Comparison of ENCODE assay signal across 11 mouse cellular contexts in the genomic region with DNA sequence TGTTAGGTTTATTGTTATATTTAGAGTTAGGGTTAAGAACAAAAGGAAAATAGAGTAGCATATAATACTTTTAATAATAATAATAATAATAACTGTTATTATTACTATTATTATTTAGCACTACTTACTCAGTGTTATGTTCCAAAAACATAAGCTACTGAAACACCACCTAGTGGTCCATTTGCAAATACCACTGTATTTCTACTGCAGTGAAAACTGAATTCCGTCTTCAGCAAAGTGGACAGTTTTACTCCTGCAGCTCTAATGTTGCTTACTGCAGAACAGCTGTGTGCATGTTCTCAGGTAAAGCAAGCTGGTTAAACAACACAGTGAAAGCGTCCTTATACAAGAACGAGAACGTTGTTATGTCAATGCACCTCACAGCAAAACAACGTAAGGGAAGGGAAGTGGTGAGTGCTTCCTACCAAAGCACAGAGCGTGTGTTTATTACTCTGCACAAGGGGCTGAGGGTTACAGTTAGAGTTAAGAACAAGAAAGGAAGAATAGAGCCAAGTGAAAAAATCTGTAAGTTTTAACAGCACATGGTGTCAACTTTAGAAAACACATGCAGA. TPM values are rescaled to one million over a fixed set of nuclear protein-coding genes. Genes with fewer than 3 reads are reported as not detected.
A peak's percentile ranks its signal among the peaks of the same experiment; 100 is the strongest.
DNase-seq lines count a peak whose midpoint lies in the region; ATAC-seq and TF ChIP-seq lines count a peak whose summit lies in the region.
"Had no signal": no experiment of that assay in that cellular context is flagged by ENCODE, and none has a peak within 500 bp of the region (broad histone marks: within the 10 kb centered on the region; RNA-seq: fewer than 3 reads in every experiment).

No protein-coding gene starts in this region.

- H3K4me3 ChIP-seq in layer of hippocampus, adult 2 months: no peak overlapping the region
- H3K4me3 ChIP-seq: heart, embryonic 10.5 days; midbrain, embryonic 12.5 days had no signal

- H3K27ac ChIP-seq in layer of hippocampus, adult 2 months: no peak overlapping the region
- H3K27ac ChIP-seq: heart, embryonic 10.5 days; midbrain, embryonic 12.5 days had no signal

- peak; percentile 80 for TF ChIP-seq CTCF in layer of hippocampus, adult 2 months (conservative IDR thresholded peaks at IDR 0.05)

- ATAC-seq in megakaryocyte progenitor cell, adult 5-6 weeks (replicated peaks; ENCODE audit: poor library complexity): peak; percentile 68

- no peak for DNase-seq in layer of hippocampus, adult 2 months (ENCODE audit: low spot score in 2 of 2)
- no peak for DNase-seq in layer of hippocampus, postnatal 10 days (ENCODE audit: low spot score in 2 of 2)
- DNase-seq in CD4-positive, CD25-positive, alpha-beta regulatory T cell, adult 2 months (ENCODE audit: low read depth, low spot score): peak; percentile 51
- DNase-seq in NIH3T3 (ENCODE audit: low read depth): peak; percentile 51
- DNase-seq in cerebellum, adult 8-10 months: no peak
- no peak for DNase-seq in thymus, postnatal 4 days
- DNase-seq: kidney, adult 11 months had no signal

RNA-seq across cellular contexts. Expression of a gene that starts 17.0 kb away (rescaled TPM):
- 1 to 10 TPM; 2.2 to 3.2 TPM for total RNA-seq in layer of hippocampus, adult 2 months (2021)
- total RNA-seq in layer of hippocampus, postnatal 10 days (2021): 1 to 10 TPM; 2.0 to 2.3 TPM
- total RNA-seq in megakaryocyte progenitor cell, adult 5-6 weeks (2015): not detected in 2 replicates
- not detected in 2 replicates for total RNA-seq in megakaryocyte progenitor cell, adult 5-6 weeks (2017)
- total RNA-seq: liver, adult 2 months had no signal

RNA-seq across cellular contexts. Expression of a gene that starts 17.8 kb away (rescaled TPM):
- 10 to 100 TPM; 14.5 to 15.9 TPM for total RNA-seq in layer of hippocampus, adult 2 months (2021)
- total RNA-seq in layer of hippocampus, postnatal 10 days (2021): 10 to 100 TPM; 15.3 to 21.0 TPM
- 53.5 and 54.5 TPM in 2 replicates for total RNA-seq in megakaryocyte progenitor cell, adult 5-6 weeks (2015)
- 55.3 and 61.1 TPM in 2 replicates for total RNA-seq in megakaryocyte progenitor cell, adult 5-6 weeks (2017)

Comparison
In these comparisons a context has a peak if more than half of its experiments do, and no peak if none do; other contexts are left out.
1. DNase-seq: peak in CD4-positive, CD25-positive, alpha-beta regulatory T cell, adult 2 months (single experiment) and NIH3T3 (single experiment); none in layer of hippocampus, adult 2 months (0 of 2), layer of hippocampus, postnatal 10 days (0 of 2), cerebellum, adult 8-10 months (single experiment) and thymus, postnatal 4 days (single experiment).